Mouse (Mus musculus): Measurements from ENCODE around the gene Slx4.

GRCm38 (mm10) chr16:4026672-4027071 lies 23.1 kb upstream of the Slx4 start:
- TF ChIP-seq POLR2A (IDR thresholded peaks at IDR 0.05; ENCODE audit: insufficient read depth, low read length) (no peak), CTCF (IDR thresholded peaks at IDR 0.05; ENCODE audit: low read depth, low read length) (no peak)

All from ES-Bruce4 (cell line).